Mouse (Mus musculus) megakaryocyte, embryonic 14.5 days (primary cell): ENCODE measurements around the gene Ncoa1.

Experiments used
- FLI1 ChIP-seq: IDR thresholded peaks from 2 replicates; pipeline ENCODE4 v1.6.1; 2012; ENCODE audit warnings: low read length, inconsistent platforms, mixed read lengths
- GATA1 ChIP-seq: IDR thresholded peaks from 3 replicates; pipeline ENCODE4 v1.6.1; 2012; ENCODE audit warnings: mixed read lengths, low read length, inconsistent platforms, borderline replicate concordance

DNA sequence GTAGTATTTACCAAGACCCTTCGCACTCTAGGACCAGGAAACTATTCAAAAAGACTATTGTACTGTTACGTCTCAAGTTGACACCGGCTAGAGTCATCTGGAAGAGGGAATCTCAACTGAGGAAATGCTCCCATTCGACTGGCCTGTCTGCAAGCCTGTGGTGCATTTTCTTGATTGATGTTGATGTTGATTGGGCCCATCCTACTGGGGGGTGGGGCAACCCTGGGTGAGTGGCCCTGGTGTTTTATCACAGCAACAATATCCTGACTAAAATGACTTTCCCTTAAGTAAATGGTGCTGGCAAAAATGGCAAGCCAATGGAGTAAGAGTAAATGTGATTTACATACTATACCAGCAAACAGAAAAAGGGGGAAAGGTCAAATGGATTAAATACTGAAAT is 85.7 kb downstream of the Ncoa1 start:
- TF ChIP-seq GATA1 = no peak
- no peak for TF ChIP-seq FLI1
